25 mouse cellular contexts compared by ENCODE assay signal in genomic region chr14:33669891-33670290, GRCm38 (mm10).
"Had no signal": no experiment of that assay in that cellular context is flagged by ENCODE, and none has a peak within 500 bp of the region (broad histone marks: within the 10 kb centered on the region; RNA-seq: fewer than 3 reads in every experiment).

No protein-coding gene starts in this region.

- H3K36me3 ChIP-seq: embryonic facial prominence, embryonic 10.5 days; embryonic facial prominence, embryonic 12.5 days; embryonic facial prominence, embryonic 13.5 days; embryonic facial prominence, embryonic 15.5 days; forebrain, embryonic 12.5 days; forebrain, embryonic 15.5 days; heart, embryonic 10.5 days; heart, embryonic 12.5 days had no signal

- H3K4me2 ChIP-seq: embryonic facial prominence, embryonic 12.5 days; embryonic facial prominence, embryonic 13.5 days; embryonic facial prominence, embryonic 15.5 days; forebrain, embryonic 12.5 days; forebrain, embryonic 15.5 days; heart, embryonic 11.5 days; heart, embryonic 12.5 days had no signal

- H3K4me1 ChIP-seq: embryonic facial prominence, embryonic 12.5 days; embryonic facial prominence, embryonic 13.5 days; forebrain, embryonic 12.5 days; forebrain, embryonic 15.5 days; heart, embryonic 10.5 days; heart, embryonic 12.5 days had no signal

- H3K27me3 ChIP-seq: embryonic facial prominence, embryonic 12.5 days; embryonic facial prominence, embryonic 13.5 days; embryonic facial prominence, embryonic 15.5 days; forebrain, embryonic 12.5 days; forebrain, embryonic 15.5 days; heart, embryonic 12.5 days had no signal

- DNase-seq: cerebellum, adult 2 months; cerebellum, adult 8-10 months; cerebellum, adult 9-11 months; cerebellum, postnatal 25 days; cerebellum, postnatal 36 days; embryo, embryonic 11 days; gastrocnemius, adult 2 months; gastrocnemius, postnatal 10 days; gastrocnemius, postnatal 14 days; gastrocnemius, postnatal 25 days; gastrocnemius, postnatal 36 days; heart, adult 11 months; heart, adult 18-20 months; heart, adult 2 months had no signal

- H3K4me3 ChIP-seq: embryonic facial prominence, embryonic 10.5 days; embryonic facial prominence, embryonic 12.5 days; embryonic facial prominence, embryonic 13.5 days; embryonic facial prominence, embryonic 15.5 days; erythroblast, embryonic 14.5 days; forebrain, embryonic 12.5 days; forebrain, embryonic 15.5 days; gastrocnemius, adult 2 months; heart, adult 2 months; heart, embryonic 10.5 days; heart, embryonic 12.5 days had no signal

- H3K9me3 ChIP-seq: embryonic facial prominence, embryonic 10.5 days; embryonic facial prominence, embryonic 12.5 days; embryonic facial prominence, embryonic 15.5 days; forebrain, embryonic 12.5 days; heart, embryonic 10.5 days; heart, embryonic 12.5 days had no signal

- H3K27ac ChIP-seq: embryonic facial prominence, embryonic 10.5 days; embryonic facial prominence, embryonic 12.5 days; embryonic facial prominence, embryonic 13.5 days; embryonic facial prominence, embryonic 15.5 days; forebrain, embryonic 12.5 days; forebrain, embryonic 15.5 days; gastrocnemius, adult 2 months; heart, adult 2 months; heart, embryonic 10.5 days had no signal

- H3K9ac ChIP-seq: embryonic facial prominence, embryonic 12.5 days; embryonic facial prominence, embryonic 13.5 days; embryonic facial prominence, embryonic 15.5 days; forebrain, embryonic 12.5 days; forebrain, embryonic 15.5 days; heart, embryonic 12.5 days had no signal

- ATAC-seq: forebrain, embryonic 15.5 days; forebrain, embryonic 16.5 days had no signal
